Mouse (Mus musculus): ENCODE results near the gene Dna2. TPM values are rescaled to one million over a fixed set of nuclear protein-coding genes. Genes with fewer than 3 reads are reported as not detected.
A peak's percentile ranks its signal among the peaks of the same experiment; 100 is the strongest.

The Dna2 gene
- polyA plus RNA-seq, 2 experiments: 27.8 to 30.2 TPM

DNA sequence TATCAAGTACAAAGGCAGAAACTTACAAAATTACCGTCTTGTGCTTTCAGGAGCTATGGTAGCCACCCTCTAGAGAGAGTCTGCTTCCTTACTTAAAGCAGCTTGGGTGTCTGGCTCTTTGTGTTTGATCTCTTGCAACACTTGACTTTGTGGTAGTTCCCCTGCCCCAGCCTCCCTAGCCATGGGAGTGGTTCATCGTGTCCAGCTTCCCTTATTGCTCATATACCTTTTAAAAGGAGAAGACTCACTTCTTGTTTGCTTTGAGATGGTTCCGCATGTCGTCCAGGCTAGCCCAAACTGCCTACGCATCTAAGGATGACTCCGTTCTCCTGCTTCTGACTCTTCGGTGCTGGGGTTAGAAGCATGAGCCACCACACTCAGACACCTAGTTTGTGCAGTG, 1.7 kb downstream of the Dna2 start:
- Histone ChIP-seq H3K4me1 (replicated peaks; ENCODE audit: control insufficient read depth in 2 of 2, insufficient read depth in 2 of 2, low read length in 1 of 2) (peaks cover 21 to 25% of the 10 kb centered on the region in 2 experiments), H3K9ac (replicated peaks) (peak overlapping the region; percentile 95; the same call in 1 of the 2 replicates), H3K36me3 (replicated peaks; ENCODE audit: control insufficient read depth, insufficient read depth, low read depth) (peaks cover 28% of the 10 kb centered on the region), H3K27me3 (ENCODE audit: control insufficient read depth, insufficient read depth, low read length) (no peaks in the 10 kb centered on the region), H3K27ac (no peak overlapping the region), H3K4me2 (ENCODE audit: low read depth) (peak overlapping the region; percentile 76), H3K4me3 (ENCODE audit: insufficient read depth in 1 of 2, low read depth in 2 of 2, low read length in 2 of 2) (no peak overlapping the region), H3K9me3 (ENCODE audit: control insufficient read depth, low read length) (no peaks in the 10 kb centered on the region)
- 76% methylated on average over 7 of the region's 7 CpGs for WGBS (ENCODE audit: insufficient replicate concordance)
- ATAC-seq (ENCODE audit: insufficient read depth) (no peak), DNase-seq (ENCODE audit: low read depth in 3 of 3, low spot score in 3 of 3) (no peak)
- TF ChIP-seq CTCF (IDR thresholded peaks at IDR 0.05; ENCODE audit: low read depth) (no peak), EP300 (IDR thresholded peaks at IDR 0.05; ENCODE audit: low read depth) (no peak)

DNA sequence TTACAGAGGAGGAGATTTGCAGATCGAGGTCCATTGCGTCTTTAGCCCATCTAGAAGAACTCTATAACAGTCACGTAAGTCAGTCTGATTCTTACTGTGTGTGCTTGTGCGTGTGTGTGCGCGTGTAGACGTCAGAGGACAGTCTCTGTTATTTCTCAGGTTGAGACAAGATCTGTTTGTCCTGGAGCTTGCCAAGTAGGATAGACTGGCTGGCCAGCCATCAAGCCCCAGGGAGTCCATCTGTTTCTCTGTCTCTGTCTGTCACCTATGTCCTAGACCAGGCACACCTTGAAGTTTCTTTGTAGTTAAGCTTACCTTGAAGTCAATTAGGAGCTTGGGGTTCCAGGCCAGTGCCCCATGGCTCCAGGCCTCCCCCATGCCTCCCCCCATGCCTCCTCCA, 17.1 kb downstream of the Dna2 start:
- Histone ChIP-seq H3K9me3 (ENCODE audit: control insufficient read depth, low read length) (no peaks in the 10 kb centered on the region), H3K4me3 (ENCODE audit: insufficient read depth in 1 of 2, low read depth in 2 of 2, low read length in 2 of 2) (no peak overlapping the region), H3K4me2 (ENCODE audit: low read depth) (no peak overlapping the region), H3K36me3 (replicated peaks; ENCODE audit: control insufficient read depth, insufficient read depth, low read depth) (peaks cover 87% of the 10 kb centered on the region), H3K9ac (replicated peaks) (no peak overlapping the region), H3K4me1 (replicated peaks; ENCODE audit: control insufficient read depth in 2 of 2, insufficient read depth in 2 of 2, low read length in 1 of 2) (no peaks in the 10 kb centered on the region), H3K27ac (no peak overlapping the region), H3K27me3 (ENCODE audit: control insufficient read depth, insufficient read depth, low read length) (no peaks in the 10 kb centered on the region)
- WGBS (ENCODE audit: insufficient replicate concordance): 88% methylated on average over 7 of the region's 7 CpGs
- TF ChIP-seq CTCF (IDR thresholded peaks at IDR 0.05; ENCODE audit: low read depth) (no peak), EP300 (IDR thresholded peaks at IDR 0.05; ENCODE audit: low read depth) (no peak)
- ATAC-seq (ENCODE audit: insufficient read depth): no peak
- DNase-seq (ENCODE audit: low read depth in 3 of 3, low spot score in 3 of 3): no peak

DNA sequence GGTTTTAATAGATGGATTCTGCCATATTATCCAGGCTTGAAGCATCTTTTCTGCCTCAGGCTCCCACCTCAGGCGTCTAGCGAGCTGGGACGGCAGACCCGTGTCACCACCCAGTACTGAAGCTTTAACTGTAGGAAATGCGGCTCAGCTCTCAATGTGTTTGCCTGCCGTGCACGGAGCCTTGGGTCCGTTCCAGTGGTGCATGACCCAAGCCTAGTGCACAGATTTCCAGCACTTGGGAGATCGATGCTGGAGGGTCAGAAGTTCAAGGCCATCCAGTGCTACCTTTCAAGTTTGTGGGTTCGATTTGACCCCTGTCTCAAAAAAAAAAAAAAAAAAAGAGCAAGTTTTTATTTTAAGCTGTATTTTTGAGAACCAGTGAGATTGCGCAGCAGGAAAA, 19.0 kb downstream of the Dna2 start:
- no peak for TF ChIP-seq CTCF (IDR thresholded peaks at IDR 0.05; ENCODE audit: low read depth)
- no peak for TF ChIP-seq EP300 (IDR thresholded peaks at IDR 0.05; ENCODE audit: low read depth)
- H3K4me2 ChIP-seq (ENCODE audit: low read depth): no peak overlapping the region
- WGBS (ENCODE audit: insufficient replicate concordance): 87% methylated on average over 11 of the region's 11 CpGs
- H3K4me3 ChIP-seq (ENCODE audit: insufficient read depth in 1 of 2, low read depth in 2 of 2, low read length in 2 of 2): no peak overlapping the region
- no peaks in the 10 kb centered on the region for H3K9me3 ChIP-seq (ENCODE audit: control insufficient read depth, low read length)
- peaks cover 88% of the 10 kb centered on the region for H3K36me3 ChIP-seq (replicated peaks; ENCODE audit: control insufficient read depth, insufficient read depth, low read depth)
- ATAC-seq (ENCODE audit: insufficient read depth): no peak
- no peak overlapping the region for H3K27ac ChIP-seq
- H3K9ac ChIP-seq (replicated peaks): no peak overlapping the region
- no peak for DNase-seq (ENCODE audit: low read depth in 3 of 3, low spot score in 3 of 3)
- no peaks in the 10 kb centered on the region for H3K4me1 ChIP-seq (replicated peaks; ENCODE audit: control insufficient read depth in 2 of 2, insufficient read depth in 2 of 2, low read length in 1 of 2)
- no peaks in the 10 kb centered on the region for H3K27me3 ChIP-seq (ENCODE audit: control insufficient read depth, insufficient read depth, low read length)

DNA sequence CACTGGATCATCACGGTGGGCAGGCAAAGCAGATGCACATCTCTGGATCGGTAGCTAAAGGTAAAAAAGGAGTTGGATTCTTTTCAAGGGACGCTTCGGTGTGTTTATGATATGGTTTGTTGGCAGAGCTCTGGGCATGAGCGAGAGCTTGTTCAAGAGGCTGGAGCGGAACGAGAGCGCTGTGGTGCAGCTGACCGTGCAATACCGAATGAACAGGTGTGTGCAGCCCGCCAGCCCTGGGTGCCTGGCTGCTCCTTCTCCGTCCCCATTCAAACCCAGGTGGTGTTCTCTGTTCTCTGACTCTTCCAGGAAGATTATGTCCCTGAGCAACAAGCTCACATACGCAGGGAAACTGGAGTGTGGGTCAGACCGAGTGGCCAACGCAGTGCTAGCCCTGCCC, 19.5 kb downstream of the Dna2 start:
- ATAC-seq (ENCODE audit: insufficient read depth) (no peak), DNase-seq (ENCODE audit: low read depth in 3 of 3, low spot score in 3 of 3) (no peak)
- no peaks in the 10 kb centered on the region for H3K4me1 ChIP-seq (replicated peaks; ENCODE audit: control insufficient read depth in 2 of 2, insufficient read depth in 2 of 2, low read length in 1 of 2)
- H3K36me3 ChIP-seq (replicated peaks; ENCODE audit: control insufficient read depth, insufficient read depth, low read depth): peaks cover 86% of the 10 kb centered on the region
- no peak overlapping the region for H3K9ac ChIP-seq (replicated peaks)
- TF ChIP-seq CTCF (IDR thresholded peaks at IDR 0.05; ENCODE audit: low read depth) (no peak), EP300 (IDR thresholded peaks at IDR 0.05; ENCODE audit: low read depth) (no peak)
- no peak overlapping the region for H3K4me2 ChIP-seq (ENCODE audit: low read depth)
- no peaks in the 10 kb centered on the region for H3K27me3 ChIP-seq (ENCODE audit: control insufficient read depth, insufficient read depth, low read length)
- no peak overlapping the region for H3K4me3 ChIP-seq (ENCODE audit: insufficient read depth in 1 of 2, low read depth in 2 of 2, low read length in 2 of 2)
- WGBS (ENCODE audit: insufficient replicate concordance): 88% methylated on average over 15 of the region's 15 CpGs
- no peaks in the 10 kb centered on the region for H3K9me3 ChIP-seq (ENCODE audit: control insufficient read depth, low read length)
- H3K27ac ChIP-seq: no peak overlapping the region

DNA sequence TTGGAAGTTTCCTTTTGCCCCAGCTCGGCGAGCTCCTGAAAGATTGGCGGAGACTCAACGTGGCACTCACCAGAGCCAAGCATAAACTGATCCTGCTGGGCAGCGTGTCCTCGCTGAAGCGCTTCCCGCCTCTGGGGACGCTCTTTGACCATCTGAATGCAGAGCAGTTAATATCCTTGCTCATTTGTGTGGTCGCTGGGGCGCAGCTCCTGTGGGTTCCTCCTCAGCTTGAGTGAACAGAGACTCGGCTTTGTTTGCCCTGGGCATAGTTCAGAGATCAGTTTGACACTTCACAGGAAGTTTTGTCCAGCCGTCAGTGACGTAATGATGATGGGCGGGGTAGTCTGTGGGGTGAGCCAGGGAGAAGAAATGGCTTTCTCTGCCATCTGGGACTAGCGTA, 25.0 kb downstream of the Dna2 start:
- ATAC-seq (ENCODE audit: insufficient read depth) (0 out of 2 replicates have a peak, but pooled peaks have one; percentile 26), DNase-seq (ENCODE audit: low read depth in 3 of 3, low spot score in 3 of 3) (no peak)
- Histone ChIP-seq H3K27ac (no peak overlapping the region), H3K9me3 (ENCODE audit: control insufficient read depth, low read length) (no peaks in the 10 kb centered on the region), H3K4me2 (ENCODE audit: low read depth) (no peak overlapping the region), H3K4me3 (ENCODE audit: insufficient read depth in 1 of 2, low read depth in 2 of 2, low read length in 2 of 2) (no peak overlapping the region), H3K27me3 (ENCODE audit: control insufficient read depth, insufficient read depth, low read length) (no peaks in the 10 kb centered on the region), H3K9ac (replicated peaks) (no peak overlapping the region), H3K4me1 (replicated peaks; ENCODE audit: control insufficient read depth in 2 of 2, insufficient read depth in 2 of 2, low read length in 1 of 2) (no peaks in the 10 kb centered on the region), H3K36me3 (replicated peaks; ENCODE audit: control insufficient read depth, insufficient read depth, low read depth) (peaks cover 54% of the 10 kb centered on the region)
- TF ChIP-seq EP300 (IDR thresholded peaks at IDR 0.05; ENCODE audit: low read depth) (no peak), CTCF (IDR thresholded peaks at IDR 0.05; ENCODE audit: low read depth) (0 out of 2 replicates have a peak, but pooled peaks have one; percentile 30)
- WGBS (ENCODE audit: insufficient replicate concordance): 75% methylated on average over 16 of the region's 16 CpGs

All from liver, embryonic 14.5 days (tissue).